Mouse (Mus musculus) hindbrain, embryonic 16.5 days (tissue): ENCODE measurements around the gene Boll. TPM values are rescaled to one million over a fixed set of nuclear protein-coding genes. Genes with fewer than 3 reads are reported as not detected.

Experiments used
- ATAC-seq: fragments of 200-750 bp; cut with Nextera tagmentation; 2 replicates; pipeline ENCODE4 v1.8.0; 2017; ENCODE audit warnings: moderate TSS enrichment, moderate library complexity
- H3K27ac ChIP-seq: fragments of 300-500 bp; sonication (generic); 2 replicates; pipeline ENCODE4 v1.5.1; 2014; ENCODE audit warnings: low read depth, mild to moderate bottlenecking, control low read depth, low read length, moderate library complexity
- H3K27me3 ChIP-seq: fragments of 300-500 bp; sonication (generic); replicated peaks from 2 replicates; pipeline ENCODE4 v1.6.1; 2014; ENCODE audit warnings: low read length; ENCODE audit not compliant: control insufficient read depth, insufficient read depth
- H3K36me3 ChIP-seq: fragments of 300-500 bp; sonication (generic); 2 replicates; pipeline ENCODE4 v1.6.1; 2014; ENCODE audit warnings: mild to moderate bottlenecking, low read length, moderate library complexity, mixed read lengths; ENCODE audit not compliant: control insufficient read depth, insufficient read depth
- H3K4me1 ChIP-seq: fragments of 300-500 bp; sonication (generic); 2 replicates; pipeline ENCODE4 v1.6.1; 2014; ENCODE audit warnings: low read depth, low read length; ENCODE audit not compliant: control insufficient read depth, insufficient read depth
- H3K4me2 ChIP-seq: fragments of 300-500 bp; sonication (generic); 2 replicates; pipeline ENCODE4 v1.6.1; 2014; ENCODE audit warnings: mild to moderate bottlenecking, low read length, control low read depth, moderate library complexity
- H3K4me3 ChIP-seq: fragments of 300-500 bp; sonication (generic); 2 replicates; pipeline ENCODE4 v1.5.1; 2014; ENCODE audit warnings: mild to moderate bottlenecking, low read length, control low read depth, moderate library complexity
- H3K9ac ChIP-seq: fragments of 300-500 bp; sonication (generic); 2 replicates; pipeline ENCODE4 v1.6.1; 2014; ENCODE audit warnings: low read depth, mild to moderate bottlenecking, control low read depth, low read length, moderate library complexity
- H3K9me3 ChIP-seq: fragments of 300-500 bp; sonication (generic); 2 replicates; pipeline ENCODE4 v1.6.1; 2014; ENCODE audit warnings: mild to moderate bottlenecking, low read length, moderate library complexity; ENCODE audit not compliant: control insufficient read depth
- WGBS: fragments of 180-500 bp; shearing (Covaris S2); extraction: QIAGEN DNeasy Blood & Tissue Kit; methylation state at CpG from one replicate; pipeline ENCODE4 v1.1.7; 2014; 5-methylcytosine and 5-hydroxymethylcytosine counted together
- polyA plus RNA-seq: library from polyadenylated mRNA; unstranded; fragments of >200 nt; fragmentation: Nextera tagmentation; extraction: Ambion mirVana; gene quantifications from 2 replicates; pipeline ENCODE4 v1.2.1, GENCODE M21; 2015

Boll gene
- polyA plus RNA-seq = 0.19 TPM in 1 of 2 replicates, not detected in the other

DNA sequence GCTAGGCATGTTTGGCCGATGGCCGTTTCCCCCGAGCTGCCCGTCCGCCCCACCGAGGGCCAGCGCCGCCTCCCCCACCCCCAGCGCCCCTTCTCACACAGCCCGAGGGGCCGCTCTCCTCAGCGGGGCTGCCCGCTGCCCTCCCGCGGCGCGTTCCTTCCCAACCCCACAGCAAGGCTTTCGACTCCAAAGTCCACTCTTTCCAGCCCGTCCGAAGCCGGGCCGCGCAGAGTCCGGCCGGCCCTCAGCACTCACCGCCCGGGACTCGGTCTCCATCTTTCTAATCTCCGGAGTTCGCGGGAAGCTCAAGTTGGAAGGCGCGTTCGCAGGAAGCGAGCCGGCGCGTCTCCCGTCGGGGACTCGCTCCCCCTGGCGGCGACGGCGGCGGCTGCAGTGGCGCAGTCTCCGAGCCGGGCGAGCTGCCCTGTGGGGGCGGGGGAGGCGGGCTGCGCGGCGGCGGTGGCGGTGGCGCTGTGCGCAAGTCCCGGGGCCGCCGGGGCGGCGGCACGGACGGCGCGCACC lies at the start of gene Boll:
Gene Boll (minus strand): TSS at position 426 of the 522 bp plus-strand sequence.
- H3K9me3 ChIP-seq = peaks cover 7% of the 10 kb centered on the region
- no peaks in the 10 kb centered on the region for H3K36me3 ChIP-seq
- H3K4me1 ChIP-seq = no peaks in the 10 kb centered on the region
- peaks cover 14% of the 10 kb centered on the region for H3K27me3 ChIP-seq
- 12% methylated on average over 61 of the region's 68 CpGs for WGBS
- H3K4me3 ChIP-seq = peak within 1 kb of the TSS; percentile 49
- peak within 1 kb of the TSS; percentile 65 for H3K4me2 ChIP-seq
- ATAC-seq = peak; percentile 84
- peak within 1 kb of the TSS; percentile 44 for H3K9ac ChIP-seq
- no peak within 1 kb of the TSS for H3K27ac ChIP-seq

DNA sequence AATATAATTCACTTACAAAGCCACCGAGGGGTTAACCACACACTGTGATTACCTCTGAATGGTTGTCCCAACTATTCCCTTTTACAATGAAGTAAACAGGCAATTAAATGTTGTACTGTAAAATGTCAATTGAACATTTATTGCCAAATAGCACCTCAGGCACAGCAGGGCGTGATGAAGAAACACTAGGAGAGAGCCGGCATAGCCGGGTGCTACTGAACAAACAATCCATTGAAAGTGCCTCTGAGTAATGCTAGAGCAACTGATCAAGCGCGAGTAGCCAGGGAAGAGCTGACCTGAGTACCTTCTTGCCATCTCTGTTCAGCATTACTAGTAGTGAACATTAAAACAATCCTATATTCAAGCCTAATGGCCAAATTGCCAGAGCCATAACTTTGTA lies 49.3 kb upstream of the Boll start:
- no peaks in the 10 kb centered on the region for H3K9me3 ChIP-seq
- H3K4me2 ChIP-seq = no peak overlapping the region
- ATAC-seq = no peak
- no peak overlapping the region for H3K4me3 ChIP-seq
- no peak overlapping the region for H3K9ac ChIP-seq
- H3K27ac ChIP-seq = no peak overlapping the region
- no peaks in the 10 kb centered on the region for H3K36me3 ChIP-seq
- H3K4me1 ChIP-seq = 0 out of 2 replicates have a peak, but pooled peaks cover 2% of the 10 kb centered on the region
- WGBS = 64% methylated on average over 6 of the region's 6 CpGs
- no peaks in the 10 kb centered on the region for H3K27me3 ChIP-seq

DNA sequence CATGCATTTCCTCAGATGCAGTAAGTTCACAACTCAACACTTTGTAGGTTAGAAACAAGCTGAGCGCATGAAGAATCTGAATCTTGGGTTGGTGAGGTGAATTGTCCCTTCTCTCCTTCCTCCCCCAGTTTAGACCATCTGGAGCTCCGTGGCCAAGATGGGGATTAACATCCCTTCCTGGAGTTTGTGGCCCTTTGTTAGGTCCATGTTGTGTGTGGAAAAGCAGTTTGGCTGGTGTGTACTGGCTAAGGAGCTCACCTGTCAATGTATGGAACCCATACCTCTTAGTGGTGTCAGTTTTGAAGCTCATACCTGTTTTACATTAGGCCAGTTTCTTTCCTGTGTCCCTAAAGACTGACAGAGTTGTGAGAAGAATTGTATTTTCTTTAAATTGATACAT lies 47.8 kb upstream of the Boll start:
- Histone ChIP-seq H3K9me3 (no peaks in the 10 kb centered on the region), H3K36me3 (no peaks in the 10 kb centered on the region), H3K4me2 (no peak overlapping the region), H3K27me3 (no peaks in the 10 kb centered on the region), H3K27ac (no peak overlapping the region), H3K9ac (no peak overlapping the region), H3K4me3 (no peak overlapping the region), H3K4me1 (0 out of 2 replicates have a peak, but pooled peaks cover 5% of the 10 kb centered on the region)
- WGBS = 80% methylated on average over 2 of the region's 2 CpGs
- ATAC-seq = no peak

DNA sequence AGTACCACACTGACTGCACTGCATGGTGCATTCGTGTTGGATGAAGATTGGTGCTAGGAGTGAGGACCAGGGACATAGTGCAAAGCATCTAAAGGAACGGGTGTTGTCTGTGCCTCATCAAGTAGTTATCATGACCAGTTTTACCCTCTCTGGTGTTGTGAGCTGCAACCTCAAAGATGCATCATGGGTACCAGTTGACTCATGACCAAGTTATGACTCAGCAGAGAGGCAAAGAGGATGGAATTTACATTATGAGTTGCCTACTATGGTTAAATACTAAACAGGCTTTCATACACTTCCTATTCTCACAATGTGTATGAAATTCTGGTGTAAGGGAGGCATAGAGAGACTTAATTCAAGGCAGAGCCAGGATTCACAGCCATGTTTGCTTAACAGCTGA lies 47.4 kb upstream of the Boll start:
- H3K4me3 ChIP-seq = no peak overlapping the region
- H3K9ac ChIP-seq = no peak overlapping the region
- H3K4me1 ChIP-seq = 0 out of 2 replicates have a peak, but pooled peaks cover 5% of the 10 kb centered on the region
- no peak overlapping the region for H3K27ac ChIP-seq
- H3K4me2 ChIP-seq = no peak overlapping the region
- H3K27me3 ChIP-seq = no peaks in the 10 kb centered on the region
- H3K9me3 ChIP-seq = no peaks in the 10 kb centered on the region
- H3K36me3 ChIP-seq = no peaks in the 10 kb centered on the region
- no peak for ATAC-seq
- WGBS = 89% methylated on average over 2 of the region's 2 CpGs

DNA sequence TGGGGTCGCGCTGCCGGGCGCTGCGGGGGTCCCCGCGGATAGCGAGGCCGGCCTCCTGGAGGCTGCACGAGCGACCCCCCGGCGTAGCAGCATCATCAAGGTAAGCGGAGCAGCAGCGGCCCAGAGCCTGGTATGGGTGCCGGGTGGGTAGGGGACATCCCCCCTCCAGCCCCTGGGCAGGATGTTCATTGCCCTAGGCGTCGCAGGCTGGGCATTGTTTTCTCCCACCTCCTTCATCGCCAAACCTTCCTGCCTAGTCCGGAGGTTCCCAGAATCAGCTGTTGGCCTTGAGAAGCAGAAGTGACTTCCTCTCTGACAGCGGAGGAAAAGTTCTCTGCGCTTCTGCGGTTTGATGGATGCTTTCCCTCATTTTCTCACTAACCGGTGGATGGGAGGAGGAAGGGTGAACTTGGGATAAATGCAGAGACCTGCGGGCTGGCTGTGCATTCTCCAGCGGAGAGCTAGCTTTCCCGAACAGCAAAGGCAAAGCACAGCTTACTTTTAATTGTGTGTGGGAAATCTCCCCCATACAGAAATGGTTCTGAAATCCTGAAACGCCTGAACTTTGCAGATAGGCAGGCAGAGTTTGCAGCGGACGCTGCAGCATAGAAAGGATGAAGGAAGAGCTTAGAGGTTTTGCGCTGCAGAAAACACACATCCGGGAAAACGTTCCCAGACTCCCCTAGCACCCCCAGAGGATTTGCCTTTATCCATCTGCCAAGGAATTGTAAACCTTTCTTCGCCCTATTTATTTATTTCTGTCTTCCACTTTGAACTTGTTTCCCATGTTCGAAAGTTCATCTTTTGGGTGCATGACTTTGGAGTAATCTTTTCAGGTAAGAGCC lies 43.5 kb upstream of the Boll start:
- Histone ChIP-seq H3K27me3 (no peaks in the 10 kb centered on the region; the same call in 1 of the 2 replicates), H3K9me3 (no peaks in the 10 kb centered on the region), H3K9ac (peak overlapping the region; percentile 85), H3K4me1 (peaks cover 14% of the 10 kb centered on the region), H3K4me2 (peak overlapping the region; percentile 96), H3K36me3 (no peaks in the 10 kb centered on the region), H3K4me3 (peak overlapping the region; percentile 88), H3K27ac (peak overlapping the region; percentile 87)
- peak; percentile 31; the same call in 1 of the 2 replicates for ATAC-seq
- 3% methylated on average over 34 of the region's 35 CpGs for WGBS

DNA sequence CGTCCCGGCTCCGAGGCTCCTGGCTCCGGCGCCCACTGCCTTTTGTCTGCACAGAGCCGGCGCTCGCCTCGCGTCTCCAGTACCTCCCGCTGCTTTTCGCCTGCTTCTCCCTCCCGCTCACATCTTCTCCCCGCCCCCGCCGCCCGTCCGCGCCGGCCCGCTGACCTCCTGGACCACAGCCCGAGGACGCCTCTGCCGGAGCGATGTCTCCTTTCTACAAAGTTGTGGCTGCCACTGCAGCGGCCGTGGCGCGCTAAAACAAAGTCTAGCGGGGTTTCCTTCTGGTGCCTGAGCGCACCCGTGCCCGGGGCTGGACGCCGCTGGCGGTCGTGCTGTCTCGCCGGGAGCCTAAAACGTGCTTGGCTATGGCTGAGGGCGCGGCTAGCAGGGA lies 42.7 kb upstream of the Boll start:
- no peaks in the 10 kb centered on the region for H3K9me3 ChIP-seq
- H3K4me1 ChIP-seq = peaks cover 14% of the 10 kb centered on the region
- peak overlapping the region; percentile 96 for H3K4me2 ChIP-seq
- WGBS = under 1% methylated on average over 42 of the region's 42 CpGs
- H3K27ac ChIP-seq = peak overlapping the region; percentile 87
- peak overlapping the region; percentile 88 for H3K4me3 ChIP-seq
- H3K36me3 ChIP-seq = no peaks in the 10 kb centered on the region
- no peaks in the 10 kb centered on the region; the same call in 1 of the 2 replicates for H3K27me3 ChIP-seq
- peak overlapping the region; percentile 85 for H3K9ac ChIP-seq
- peak; percentile 79; the same call in 1 of the 2 replicates for ATAC-seq

DNA sequence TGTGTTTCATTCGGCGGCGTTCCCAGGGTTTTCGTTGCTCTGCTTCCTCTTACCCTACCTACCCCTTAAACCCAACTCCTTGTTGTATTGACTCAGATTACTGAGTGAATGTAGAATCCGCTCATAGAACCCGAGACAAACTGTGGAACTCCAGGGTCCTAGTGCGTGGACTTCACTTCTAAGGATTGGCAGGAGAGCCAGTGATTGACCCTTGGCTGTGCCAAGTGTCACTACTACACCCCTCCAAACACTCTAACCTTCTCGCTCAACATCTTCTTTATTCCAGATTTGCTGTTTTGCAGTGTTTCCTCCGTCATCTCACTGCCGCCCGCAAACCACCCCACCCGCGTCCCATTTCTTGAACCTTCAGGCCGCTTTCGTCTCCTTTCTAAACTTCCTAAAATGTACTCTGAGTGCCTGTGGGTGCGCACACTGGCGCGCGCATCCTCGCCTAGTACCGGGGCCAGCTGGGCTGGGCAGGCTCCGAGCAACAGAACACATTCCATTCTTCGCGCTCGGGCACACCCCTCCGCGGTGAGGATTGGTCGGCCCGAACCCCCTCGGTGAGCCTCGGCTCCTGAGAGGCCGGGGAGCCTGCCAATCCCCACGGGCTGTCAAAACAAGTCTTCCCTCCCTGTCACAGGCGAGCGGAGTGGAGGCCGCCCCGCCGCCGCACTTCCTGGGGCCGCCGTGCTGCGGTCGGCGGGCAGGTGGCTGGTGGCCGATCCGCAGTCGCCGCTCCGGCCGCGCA lies 42.2 kb upstream of the Boll start, which contains the start of gene Plcl1:
Gene Plcl1 (plus strand): TSS at position 650 of the 751 bp plus-strand sequence.
- H3K9me3 ChIP-seq = no peaks in the 10 kb centered on the region
- H3K4me2 ChIP-seq = peak within 1 kb of the TSS; percentile 96
- peak within 1 kb of the TSS; percentile 88 for H3K4me3 ChIP-seq
- H3K36me3 ChIP-seq = no peaks in the 10 kb centered on the region
- H3K27me3 ChIP-seq = no peaks in the 10 kb centered on the region; the same call in 1 of the 2 replicates
- peaks cover 14% of the 10 kb centered on the region for H3K4me1 ChIP-seq
- ATAC-seq = peak; percentile 99
- 3% methylated on average over 51 of the region's 51 CpGs for WGBS
- H3K27ac ChIP-seq = peak within 1 kb of the TSS; percentile 87
- H3K9ac ChIP-seq = peak within 1 kb of the TSS; percentile 85

DNA sequence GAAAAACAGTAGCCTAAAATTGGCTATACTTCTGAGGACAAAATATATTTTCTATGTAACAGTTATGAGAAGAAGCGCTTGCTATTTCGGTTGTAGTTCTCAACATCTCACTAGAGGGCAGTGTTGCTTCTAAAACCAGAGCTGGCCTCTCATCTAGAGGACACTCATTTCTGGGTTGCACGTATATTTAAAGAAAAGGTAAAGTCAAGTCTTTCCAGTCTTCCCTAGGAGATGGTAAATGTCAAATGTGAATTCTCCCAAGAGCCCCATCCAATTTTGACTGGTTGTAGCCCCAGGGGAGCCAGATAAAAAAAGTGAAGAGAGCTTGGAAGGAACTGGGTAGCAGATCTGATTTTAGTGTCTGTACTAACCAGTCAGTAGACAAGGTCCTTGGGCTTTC lies 41.2 kb upstream of the Boll start:
- Histone ChIP-seq H3K4me2 (peak overlapping the region; percentile 96), H3K4me1 (peaks cover 14% of the 10 kb centered on the region), H3K27me3 (no peaks in the 10 kb centered on the region; the same call in 1 of the 2 replicates), H3K4me3 (no peak overlapping the region), H3K9ac (no peak overlapping the region), H3K36me3 (no peaks in the 10 kb centered on the region), H3K27ac (no peak overlapping the region), H3K9me3 (no peaks in the 10 kb centered on the region)
- no peak for ATAC-seq
- WGBS = 3% methylated on average over 3 of the region's 3 CpGs
